Mouse (Mus musculus) heart, adult 18-20 months (tissue): Measurements from ENCODE around the gene Adgrd1. TPM values are rescaled to one million over a fixed set of nuclear protein-coding genes. Genes with fewer than 3 reads are reported as not detected.
A peak's percentile ranks its signal among the peaks of the same experiment; 100 is the strongest.

Source experiments
- DNase-seq, 2 experiments: peaks; one replicate each; pipeline ENCODE4 v3.0.0; 2021 to 2022; ENCODE audit warnings: mixed read lengths in 1 of 2
- total RNA-seq, 2 experiments: library from RNA; stranded (reverse); gene quantifications; 2 replicates each; pipeline ENCODE4 v1.2.3; 2021

Adgrd1 gene
- total RNA-seq, 2 experiments from 2014 or later = 3.4 to 4.3 TPM

GRCm38 (mm10) chr5:129155902-129156311 lies 59.4 kb downstream of the Adgrd1 start:
- no peak for DNase-seq

- DNase-seq = no peak
Measured at GRCm38 (mm10) chr5:129161372-129162051, 65.0 kb downstream of the Adgrd1 start.

- no peak for DNase-seq
Measured at GRCm38 (mm10) chr5:129163416-129163815, 66.9 kb downstream of the Adgrd1 start.

GRCm38 (mm10) chr5:129164091-129164490 lies 67.5 kb downstream of the Adgrd1 start:
- peak; percentile 59 to 72 for DNase-seq

- DNase-seq = peak; percentile 67 to 72
Measured at GRCm38 (mm10) chr5:129164911-129165584, 68.5 kb downstream of the Adgrd1 start.

GRCm38 (mm10) chr5:129165595-129165994 lies 69.0 kb downstream of the Adgrd1 start:
- DNase-seq = peak in 1 of 2 experiments; percentile 35

- DNase-seq = no peak
Measured at GRCm38 (mm10) chr5:129169090-129169489, 72.5 kb downstream of the Adgrd1 start.

- no peak for DNase-seq
Measured at GRCm38 (mm10) chr5:129169567-129169966, 73.0 kb downstream of the Adgrd1 start.

GRCm38 (mm10) chr5:129172533-129172932 lies 76.0 kb downstream of the Adgrd1 start:
- DNase-seq = no peak

- DNase-seq = no peak
Measured at GRCm38 (mm10) chr5:129175925-129176324, 79.4 kb downstream of the Adgrd1 start.

- peak; percentile 83 to 93 for DNase-seq
Measured at GRCm38 (mm10) chr5:129177697-129178511, 81.4 kb downstream of the Adgrd1 start.

GRCm38 (mm10) chr5:129179356-129179755 lies 82.8 kb downstream of the Adgrd1 start:
- DNase-seq = no peak

GRCm38 (mm10) chr5:129179995-129180714 lies 83.6 kb downstream of the Adgrd1 start:
- no peak for DNase-seq

- DNase-seq = no peak
Measured at GRCm38 (mm10) chr5:129180715-129181228, 84.2 kb downstream of the Adgrd1 start.

- DNase-seq = no peak
Measured at GRCm38 (mm10) chr5:129181450-129181849, 84.9 kb downstream of the Adgrd1 start.

GRCm38 (mm10) chr5:129182554-129182953 lies 86.0 kb downstream of the Adgrd1 start:
- DNase-seq = no peak

GRCm38 (mm10) chr5:129186260-129186659 lies 89.7 kb downstream of the Adgrd1 start:
- DNase-seq = peak; percentile 18 to 62

- no peak for DNase-seq
Measured at GRCm38 (mm10) chr5:129186926-129187325, 90.4 kb downstream of the Adgrd1 start.

GRCm38 (mm10) chr5:129189071-129189470 lies 92.5 kb downstream of the Adgrd1 start:
- DNase-seq = no peak

GRCm38 (mm10) chr5:129190077-129190476 lies 93.5 kb downstream of the Adgrd1 start:
- DNase-seq = peak in 1 of 2 experiments; percentile 37

- no peak for DNase-seq
Measured at GRCm38 (mm10) chr5:129196501-129196900, 100.0 kb downstream of the Adgrd1 start.

GRCm38 (mm10) chr5:129196971-129197519 lies 100.5 kb downstream of the Adgrd1 start:
- DNase-seq = no peak
